Mouse (Mus musculus): ENCODE results near the gene Gse1. TPM values are rescaled to one million over a fixed set of nuclear protein-coding genes. Genes with fewer than 3 reads are reported as not detected.

Gse1 gene
- polyA plus RNA-seq, 1 experiment, result 24.0 TPM

DNA sequence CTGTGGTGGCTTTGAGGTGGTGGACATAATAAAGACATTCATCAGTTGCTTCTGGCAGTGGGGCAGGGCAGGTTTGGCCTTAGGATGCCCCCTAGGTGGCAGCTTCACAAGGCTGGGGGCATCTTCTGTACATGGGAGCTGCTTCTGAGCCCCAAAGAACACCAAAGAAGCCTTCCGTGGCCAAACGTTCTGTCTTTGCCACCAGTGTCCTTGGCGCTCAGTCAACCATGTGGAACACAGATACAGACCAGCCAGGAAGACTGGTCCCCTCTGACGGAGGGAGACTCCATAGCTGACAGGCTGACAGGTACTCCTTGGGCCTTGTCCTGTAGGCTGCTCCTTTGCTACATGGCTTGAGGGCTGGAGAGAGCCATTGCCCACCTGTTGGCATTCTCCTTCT lies 45.2 kb downstream of the Gse1 start:
- no peak for DNase-seq (ENCODE audit: low read depth)

- no peak for DNase-seq (ENCODE audit: low read depth)
Observed at GRCm38 (mm10) chr8:120276051-120276890, 48.0 kb downstream of the Gse1 start.

- no peak for DNase-seq (ENCODE audit: low read depth)
Observed at GRCm38 (mm10) chr8:120276891-120277426, 48.7 kb downstream of the Gse1 start.

DNA sequence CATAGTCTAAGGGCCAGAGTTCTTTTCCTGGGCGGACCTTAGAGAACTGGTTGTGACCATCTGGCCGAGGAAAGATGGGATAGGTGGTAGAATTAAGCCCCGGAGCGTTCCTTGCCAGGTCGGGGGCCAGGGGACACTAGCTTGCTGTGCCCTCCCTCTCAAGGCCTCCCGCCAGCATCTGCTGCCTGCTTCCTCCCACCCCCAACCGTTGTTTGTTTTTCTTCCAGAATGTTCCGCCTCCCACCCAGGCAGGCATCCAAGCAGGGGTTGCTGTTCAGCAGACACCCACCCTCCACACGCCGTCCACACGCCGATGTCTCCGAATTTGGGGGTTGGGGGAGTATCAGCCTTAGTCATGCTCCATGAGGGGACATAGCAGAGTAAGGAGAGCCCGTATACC lies 49.8 kb downstream of the Gse1 start:
- DNase-seq (ENCODE audit: low read depth), result no peak

GRCm38 (mm10) chr8:120279418-120279817 lies 51.2 kb downstream of the Gse1 start:
- no peak for DNase-seq (ENCODE audit: low read depth)

GRCm38 (mm10) chr8:120281487-120281886 lies 53.2 kb downstream of the Gse1 start:
- no peak for DNase-seq (ENCODE audit: low read depth)

GRCm38 (mm10) chr8:120282465-120282864 lies 54.2 kb downstream of the Gse1 start:
- no peak for DNase-seq (ENCODE audit: low read depth)

- DNase-seq (ENCODE audit: low read depth), result no peak
Observed at GRCm38 (mm10) chr8:120284265-120284664, 56.0 kb downstream of the Gse1 start.

GRCm38 (mm10) chr8:120285033-120285432 lies 56.8 kb downstream of the Gse1 start:
- DNase-seq (ENCODE audit: low read depth), result no peak

GRCm38 (mm10) chr8:120285878-120286277 lies 57.6 kb downstream of the Gse1 start:
- no peak for DNase-seq (ENCODE audit: low read depth)

GRCm38 (mm10) chr8:120288122-120288908 lies 60.1 kb downstream of the Gse1 start:
- DNase-seq (ENCODE audit: low read depth), result no peak

GRCm38 (mm10) chr8:120289191-120289590 lies 60.9 kb downstream of the Gse1 start:
- no peak for DNase-seq (ENCODE audit: low read depth)

GRCm38 (mm10) chr8:120289698-120290181 lies 61.5 kb downstream of the Gse1 start:
- no peak for DNase-seq (ENCODE audit: low read depth)

GRCm38 (mm10) chr8:120290614-120291013 lies 62.4 kb downstream of the Gse1 start:
- no peak for DNase-seq (ENCODE audit: low read depth)

DNA sequence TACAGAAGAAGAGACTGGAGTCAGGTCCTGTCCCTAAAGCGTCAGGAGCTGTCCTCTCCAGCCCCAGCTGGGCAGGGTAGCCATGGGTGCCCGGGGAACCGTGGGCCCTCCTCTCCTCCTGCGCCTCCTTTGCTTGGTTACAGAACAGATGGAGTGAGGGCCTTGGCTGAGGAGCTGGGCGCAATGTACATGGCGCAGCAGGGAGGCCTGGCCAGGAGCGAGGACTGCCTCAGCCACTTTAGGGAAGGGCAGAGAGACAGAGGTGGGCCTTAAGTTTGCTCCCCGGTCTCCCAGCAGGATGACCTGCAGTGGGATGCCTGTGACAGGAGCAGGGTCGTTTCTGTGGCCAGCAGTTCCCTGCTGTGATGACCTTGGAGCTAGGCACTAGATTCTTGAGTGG lies 63.4 kb downstream of the Gse1 start:
- no peak for DNase-seq (ENCODE audit: low read depth)

DNA sequence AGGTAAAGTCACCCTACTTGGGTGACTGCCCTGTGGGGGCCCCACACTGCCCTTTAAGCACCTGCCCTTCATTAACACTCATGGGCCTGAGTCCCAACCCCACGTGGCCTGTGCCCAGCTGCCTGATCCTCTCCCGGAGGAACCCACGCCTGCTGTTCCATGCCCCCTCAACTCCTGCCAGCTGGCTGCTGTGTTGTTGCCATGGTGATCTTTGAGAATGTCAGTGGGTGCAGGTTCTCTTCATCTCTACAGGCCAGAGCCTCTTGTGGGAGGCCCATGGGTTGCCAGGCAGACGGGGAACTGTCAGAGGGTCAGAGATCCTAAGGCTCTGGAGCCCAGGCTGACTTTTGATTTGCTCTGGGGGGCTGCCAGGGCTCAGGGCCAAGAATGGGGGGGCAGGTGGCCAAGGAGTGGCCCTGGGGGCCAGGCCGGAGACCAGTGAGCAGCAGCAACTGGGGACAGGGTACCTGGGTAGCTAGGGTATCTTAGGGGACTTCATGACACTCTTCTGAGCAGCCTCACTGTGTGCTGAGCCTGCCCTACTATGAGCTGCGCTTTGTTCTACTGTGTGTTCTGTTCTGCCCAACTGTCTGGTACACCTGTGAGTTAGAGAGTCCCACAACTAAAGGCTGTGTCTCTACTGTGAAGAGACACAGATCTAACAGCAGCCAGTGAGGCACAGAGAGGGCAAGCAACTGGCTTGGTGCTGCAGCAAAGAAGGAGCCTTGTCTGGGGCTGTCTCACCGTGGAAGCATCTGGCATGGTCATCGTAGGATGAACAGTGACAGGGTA lies 64.3 kb downstream of the Gse1 start:
- no peak for DNase-seq (ENCODE audit: low read depth)

GRCm38 (mm10) chr8:120293421-120294357 lies 65.4 kb downstream of the Gse1 start:
- DNase-seq (ENCODE audit: low read depth), result no peak

GRCm38 (mm10) chr8:120294982-120295870 lies 67.0 kb downstream of the Gse1 start:
- no peak for DNase-seq (ENCODE audit: low read depth)

GRCm38 (mm10) chr8:120297000-120297399 lies 68.7 kb downstream of the Gse1 start:
- DNase-seq (ENCODE audit: low read depth), result no peak
